Mouse (Mus musculus) small intestine, adult 2 months (tissue): ENCODE data around the gene Dctn2. TPM values are rescaled to one million over a fixed set of nuclear protein-coding genes. Genes with fewer than 3 reads are reported as not detected.

Source experiments
- H3K27ac ChIP-seq: fragments of 200-500 bp; 2 replicates; pipeline ENCODE4 v1.5.1; 2012; ENCODE audit warnings: low read depth, low read length, control low read depth, inconsistent platforms; ENCODE audit not compliant: insufficient read depth
- H3K27me3 ChIP-seq: fragments of 200-500 bp; 2 replicates; pipeline ENCODE4 v1.6.1; 2012; ENCODE audit warnings: mild to moderate bottlenecking, moderate library complexity, low read length, inconsistent platforms; ENCODE audit not compliant: control insufficient read depth, insufficient read depth
- H3K36me3 ChIP-seq: fragments of 200-500 bp; 2 replicates; pipeline ENCODE4 v1.6.1; 2012; ENCODE audit warnings: mild to moderate bottlenecking, low read length, control low read depth, inconsistent platforms; ENCODE audit not compliant: control insufficient read depth, insufficient read depth
- H3K4me1 ChIP-seq: fragments of 200-500 bp; 2 replicates; pipeline ENCODE4 v1.6.1; 2012; ENCODE audit warnings: low read length, inconsistent platforms, mixed read lengths; ENCODE audit not compliant: control insufficient read depth, insufficient read depth, insufficient read length
- H3K4me3 ChIP-seq: fragments of 200-500 bp; 2 replicates; pipeline ENCODE4 v1.5.1; 2012; ENCODE audit warnings: low read depth, mild to moderate bottlenecking, control low read depth, inconsistent platforms, low read length, moderate library complexity
- CTCF ChIP-seq: fragments of 200-500 bp; IDR thresholded peaks from 2 replicates; pipeline ENCODE4 v1.5.1; 2012; ENCODE audit warnings: low read depth, mild to moderate bottlenecking, control low read depth, inconsistent platforms, low read length, moderate library complexity, mixed read lengths; ENCODE audit not compliant: insufficient replicate concordance, insufficient read length; ENCODE audit errors: extremely low read depth
- POLR2A ChIP-seq: fragments of 200-500 bp; IDR thresholded peaks from 2 replicates; pipeline ENCODE4 v1.6.1; 2012; ENCODE audit warnings: low read depth, mild to moderate bottlenecking, control low read depth, inconsistent platforms, low read length, moderate library complexity
- WGBS: fragments of 180-500 bp; shearing (Covaris S2); methylation state at CpG from one replicate; pipeline ENCODE4 v1.1.7; 2018; 5-methylcytosine and 5-hydroxymethylcytosine counted together
- polyA plus RNA-seq: library from polyadenylated mRNA; depleted of rRNA; stranded (reverse); fragments of >200 nt; gene quantifications from 2 replicates; pipeline ENCODE4 v1.2.3, GENCODE M21; 2012

Dctn2 gene
- polyA plus RNA-seq, 1 experiment: 190 TPM

DNA sequence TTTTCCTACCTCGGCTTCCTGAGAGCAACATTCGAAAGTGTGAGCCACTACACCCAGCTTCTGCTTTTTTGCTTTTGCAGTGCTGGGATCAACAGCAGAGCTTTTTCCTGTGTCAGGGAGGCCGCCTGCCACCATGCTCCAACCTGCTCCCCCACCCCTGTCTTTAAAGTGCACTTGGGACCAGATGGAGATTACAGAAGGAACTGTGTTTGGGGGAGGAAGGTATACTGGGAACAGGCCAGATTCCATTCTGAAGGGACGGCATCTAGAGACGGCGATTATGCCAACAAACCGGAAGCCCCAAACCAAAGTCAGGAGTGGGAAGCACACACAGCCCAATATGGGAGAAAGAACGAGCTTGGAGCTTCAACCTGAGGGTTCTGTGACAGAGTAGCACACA, 39.0 kb upstream of the Dctn2 start:
- H3K4me1 ChIP-seq: no peaks in the 10 kb centered on the region
- no peak overlapping the region for H3K4me3 ChIP-seq
- WGBS: 76% methylated on average over 8 of the region's 8 CpGs
- no peak for TF ChIP-seq POLR2A
- no peak for TF ChIP-seq CTCF
- 0 out of 2 replicates have a peak, but pooled peaks cover 6% of the 10 kb centered on the region for H3K27me3 ChIP-seq
- H3K36me3 ChIP-seq: no peaks in the 10 kb centered on the region
- H3K27ac ChIP-seq: no peak overlapping the region

- Histone ChIP-seq H3K4me1 (no peaks in the 10 kb centered on the region), H3K27me3 (0 out of 2 replicates have a peak, but pooled peaks cover 6% of the 10 kb centered on the region), H3K4me3 (no peak overlapping the region), H3K36me3 (no peaks in the 10 kb centered on the region), H3K27ac (no peak overlapping the region)
- TF ChIP-seq CTCF (no peak), POLR2A (no peak)
- 19% methylated on average over 4 of the region's 4 CpGs for WGBS
Observed at GRCm38 (mm10) chr10:127228897-127229296, 37.3 kb upstream of the Dctn2 start.

- Histone ChIP-seq H3K4me3 (no peak overlapping the region), H3K27ac (no peak overlapping the region), H3K36me3 (no peaks in the 10 kb centered on the region), H3K4me1 (no peaks in the 10 kb centered on the region), H3K27me3 (no peaks in the 10 kb centered on the region)
- TF ChIP-seq POLR2A (no peak), CTCF (no peak)
- 34% methylated on average over 12 of the region's 12 CpGs for whole genome bisulfite sequencing
Observed at GRCm38 (mm10) chr10:127230693-127231092, 35.5 kb upstream of the Dctn2 start.

DNA sequence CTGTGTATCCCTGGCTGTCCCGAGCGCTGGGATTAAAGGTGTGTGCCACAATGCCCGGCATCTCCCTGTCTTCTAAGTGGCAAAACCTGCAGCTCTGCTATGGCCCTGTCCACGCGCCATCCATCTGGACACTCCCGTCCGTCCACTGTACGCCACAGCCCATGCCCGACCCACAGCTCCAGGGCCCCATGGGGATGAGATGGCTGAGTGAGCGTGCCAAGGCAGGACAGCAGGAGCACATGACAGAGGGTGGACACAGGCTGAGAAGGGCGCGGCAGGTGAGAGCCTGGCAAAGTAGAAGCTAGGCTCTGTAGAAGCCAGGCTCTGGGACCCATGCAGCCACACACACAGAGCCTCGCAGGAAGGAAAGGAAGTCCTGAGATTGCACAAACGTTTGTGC, 34.4 kb upstream of the Dctn2 start:
- TF ChIP-seq CTCF (no peak), POLR2A (no peak)
- 77% methylated on average over 14 of the region's 14 CpGs for WGBS
- no peak overlapping the region for H3K27ac ChIP-seq
- H3K4me3 ChIP-seq: no peak overlapping the region
- H3K27me3 ChIP-seq: no peaks in the 10 kb centered on the region
- no peaks in the 10 kb centered on the region for H3K4me1 ChIP-seq
- no peaks in the 10 kb centered on the region for H3K36me3 ChIP-seq

GRCm38 (mm10) chr10:127233141-127233540, 33.0 kb upstream of the Dctn2 start:
- no peak overlapping the region for H3K4me3 ChIP-seq
- WGBS: 54% methylated on average over 9 of the region's 9 CpGs
- H3K36me3 ChIP-seq: no peaks in the 10 kb centered on the region
- no peaks in the 10 kb centered on the region for H3K27me3 ChIP-seq
- no peaks in the 10 kb centered on the region for H3K4me1 ChIP-seq
- H3K27ac ChIP-seq: no peak overlapping the region
- no peak for TF ChIP-seq POLR2A
- peak; percentile 42 for TF ChIP-seq CTCF

DNA sequence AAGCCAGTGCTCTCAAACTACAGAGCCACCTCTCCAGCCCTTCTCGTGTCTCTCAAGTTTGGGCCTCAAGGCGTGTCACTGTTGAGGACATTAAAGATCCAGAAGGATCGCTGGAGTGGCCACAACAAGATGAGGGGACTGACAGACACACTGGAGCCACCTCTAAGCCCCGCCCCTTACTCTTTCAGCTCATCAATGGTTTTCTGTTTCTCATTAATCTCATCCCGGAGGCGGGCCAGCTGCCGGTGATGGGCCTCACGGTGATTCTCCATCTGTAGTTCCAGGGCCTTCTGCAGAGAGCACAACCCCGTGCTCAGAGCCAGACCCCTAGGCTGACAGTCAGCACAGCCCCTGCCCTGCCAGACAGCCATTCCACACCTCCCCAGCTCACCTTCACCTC, 29.6 kb upstream of the Dctn2 start:
- H3K27ac ChIP-seq: no peak overlapping the region
- no peaks in the 10 kb centered on the region for H3K36me3 ChIP-seq
- H3K27me3 ChIP-seq: no peaks in the 10 kb centered on the region
- TF ChIP-seq CTCF (no peak), POLR2A (no peak)
- no peak overlapping the region for H3K4me3 ChIP-seq
- WGBS: 19% methylated on average over 9 of the region's 9 CpGs
- no peaks in the 10 kb centered on the region for H3K4me1 ChIP-seq

DNA sequence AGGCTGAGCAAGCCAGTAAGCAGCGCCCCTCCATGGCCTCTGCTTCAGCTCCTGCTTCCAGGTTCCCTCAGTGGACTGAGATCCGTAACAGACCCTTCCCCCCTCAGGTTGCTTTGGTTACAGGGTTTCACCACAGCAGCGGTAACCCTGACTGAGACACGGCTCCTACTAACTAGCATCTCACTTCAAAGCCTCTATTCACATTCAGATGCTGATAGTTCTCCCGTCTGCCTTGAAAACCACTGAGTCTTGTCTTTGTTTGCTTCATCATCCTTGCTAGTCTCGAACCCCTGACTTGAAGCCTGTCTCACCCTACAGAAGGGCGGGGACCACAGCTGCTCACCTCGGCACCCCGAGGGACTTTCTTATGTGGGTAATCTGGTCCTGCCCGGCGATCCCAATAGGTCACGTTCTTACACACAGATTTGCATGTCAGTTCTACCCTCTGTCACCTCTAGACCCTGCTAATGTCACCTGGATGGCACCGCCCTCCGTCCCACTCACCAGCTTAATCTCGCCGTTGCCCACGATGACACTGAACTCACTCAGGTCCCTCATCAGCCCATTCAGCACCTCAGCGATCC, 27.8 kb upstream of the Dctn2 start:
- WGBS: 62% methylated on average over 18 of the region's 18 CpGs
- H3K27me3 ChIP-seq: no peaks in the 10 kb centered on the region
- TF ChIP-seq CTCF: no peak
- no peak for TF ChIP-seq POLR2A
- no peaks in the 10 kb centered on the region for H3K36me3 ChIP-seq
- no peak overlapping the region for H3K27ac ChIP-seq
- no peak overlapping the region for H3K4me3 ChIP-seq
- no peaks in the 10 kb centered on the region for H3K4me1 ChIP-seq
